Mouse (Mus musculus): ENCODE measurements around the gene Mybpc3. TPM values are rescaled to one million over a fixed set of nuclear protein-coding genes. Genes with fewer than 3 reads are reported as not detected.
A peak's percentile ranks its signal among the peaks of the same experiment; 100 is the strongest.
"Not testable (repeated sequence)": the region's sequence is repeated elsewhere in the genome, so short reads cannot be mapped to it uniquely, and the experiment has no call there.

Gene Mybpc3
- polyA plus RNA-seq, 1 experiment from 2014 or later: not detected

GRCm38 (mm10) chr2:91090827-91091226 is 27.1 kb upstream of the Mybpc3 start:
- Histone ChIP-seq H3K4me3 (no peak overlapping the region), H3K36me3 (ENCODE audit: poor library complexity, severe bottlenecking) (no peaks in the 10 kb centered on the region), H3K27ac (no peak overlapping the region), H3K9me3 (replicated peaks) (no peaks in the 10 kb centered on the region), H3K4me1 (no peaks in the 10 kb centered on the region), H3K9ac (no peak overlapping the region), H3K27me3 (no peaks in the 10 kb centered on the region), H3K4me2 (no peak overlapping the region)
- 79% methylated on average over 6 of the region's 6 CpGs for WGBS
- no peak for ATAC-seq

DNA sequence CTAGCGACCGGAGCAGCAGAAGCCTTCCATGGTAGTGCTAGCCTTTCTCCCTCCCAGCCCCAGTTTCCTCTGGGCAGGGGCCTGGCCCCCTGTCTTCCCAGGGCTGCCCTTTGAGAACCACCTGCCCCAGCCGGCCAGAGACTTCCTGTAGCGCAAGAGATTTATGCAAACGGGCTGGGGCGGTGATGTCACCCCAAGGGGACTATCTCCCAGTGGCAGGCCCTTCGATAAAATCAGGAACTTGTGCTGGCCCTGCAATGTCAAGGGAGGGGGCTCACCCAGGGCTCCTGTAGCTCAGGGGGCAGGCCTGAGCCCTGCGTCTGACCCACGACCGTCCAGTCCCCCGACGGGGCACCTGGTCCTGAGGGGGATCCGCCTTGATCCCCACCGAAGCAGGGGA is 21.4 kb upstream of the Mybpc3 start:
- 75% methylated on average over 14 of the region's 14 CpGs for WGBS
- no peaks in the 10 kb centered on the region for H3K9me3 ChIP-seq (replicated peaks)
- H3K36me3 ChIP-seq (ENCODE audit: poor library complexity, severe bottlenecking): no peaks in the 10 kb centered on the region
- H3K9ac ChIP-seq: no peak overlapping the region
- no peak overlapping the region for H3K4me2 ChIP-seq
- ATAC-seq: no peak
- H3K4me3 ChIP-seq: no peak overlapping the region
- H3K4me1 ChIP-seq: no peaks in the 10 kb centered on the region
- no peak overlapping the region for H3K27ac ChIP-seq
- no peaks in the 10 kb centered on the region for H3K27me3 ChIP-seq

- H3K4me2 ChIP-seq: no peak overlapping the region
- no peaks in the 10 kb centered on the region for H3K27me3 ChIP-seq
- 92% methylated on average over 10 of the region's 10 CpGs for WGBS
- H3K9ac ChIP-seq: no peak overlapping the region
- H3K27ac ChIP-seq: no peak overlapping the region
- ATAC-seq: no peak
- no peaks in the 10 kb centered on the region for H3K4me1 ChIP-seq
- H3K36me3 ChIP-seq (ENCODE audit: poor library complexity, severe bottlenecking): no peaks in the 10 kb centered on the region
- H3K4me3 ChIP-seq: no peak overlapping the region
- no peaks in the 10 kb centered on the region for H3K9me3 ChIP-seq (replicated peaks)
Observed at GRCm38 (mm10) chr2:91097015-91097414, 20.9 kb upstream of the Mybpc3 start.

DNA sequence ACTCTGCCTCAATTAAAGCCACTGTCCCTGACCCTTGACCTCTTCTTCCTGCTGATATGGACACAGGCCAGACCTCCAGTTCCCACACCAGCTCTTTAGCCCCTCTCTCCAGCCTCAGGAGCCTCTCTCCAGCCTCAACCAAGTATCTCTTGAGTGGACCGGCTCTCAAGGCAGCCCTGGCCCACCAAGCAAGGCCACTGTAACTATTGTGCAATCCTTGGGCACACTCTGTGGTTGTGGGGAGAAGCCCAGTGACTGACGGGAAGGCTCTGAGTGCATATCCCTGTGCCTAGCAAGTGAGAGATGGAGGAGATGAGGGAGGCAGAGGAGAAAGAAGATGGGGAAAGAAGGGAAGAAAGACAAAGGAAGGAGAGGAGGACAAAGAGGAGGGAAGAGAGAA is 19.8 kb upstream of the Mybpc3 start:
- Histone ChIP-seq H3K36me3 (ENCODE audit: poor library complexity, severe bottlenecking) (no peaks in the 10 kb centered on the region), H3K9ac (no peak overlapping the region), H3K27me3 (no peaks in the 10 kb centered on the region), H3K4me1 (no peaks in the 10 kb centered on the region), H3K4me3 (no peak overlapping the region), H3K9me3 (replicated peaks) (no peaks in the 10 kb centered on the region), H3K4me2 (no peak overlapping the region), H3K27ac (no peak overlapping the region)
- WGBS: 87% methylated on average over 2 of the region's 2 CpGs
- no peak for ATAC-seq

GRCm38 (mm10) chr2:91101124-91101740 is 16.7 kb upstream of the Mybpc3 start:
- 8% methylated on average over 7 of the region's 7 CpGs for WGBS
- ATAC-seq: peak; percentile 86
- no peaks in the 10 kb centered on the region for H3K4me1 ChIP-seq
- no peak overlapping the region for H3K4me3 ChIP-seq
- H3K27ac ChIP-seq: no peak overlapping the region
- no peak overlapping the region for H3K9ac ChIP-seq
- no peaks in the 10 kb centered on the region for H3K27me3 ChIP-seq
- H3K9me3 ChIP-seq (replicated peaks): no peaks in the 10 kb centered on the region
- H3K36me3 ChIP-seq (ENCODE audit: poor library complexity, severe bottlenecking): no peaks in the 10 kb centered on the region
- no peak overlapping the region for H3K4me2 ChIP-seq

- no peak overlapping the region for H3K27ac ChIP-seq
- H3K9me3 ChIP-seq (replicated peaks): no peaks in the 10 kb centered on the region
- H3K4me3 ChIP-seq: no peak overlapping the region
- H3K27me3 ChIP-seq: no peaks in the 10 kb centered on the region
- no peak overlapping the region for H3K4me2 ChIP-seq
- H3K9ac ChIP-seq: no peak overlapping the region
- H3K36me3 ChIP-seq (ENCODE audit: poor library complexity, severe bottlenecking): no peaks in the 10 kb centered on the region
- no peaks in the 10 kb centered on the region for H3K4me1 ChIP-seq
- WGBS: 83% methylated on average over 3 of the region's 3 CpGs
- ATAC-seq: no peak
Observed at GRCm38 (mm10) chr2:91108156-91108555, 9.8 kb upstream of the Mybpc3 start.

- Histone ChIP-seq H3K4me1 (no peaks in the 10 kb centered on the region), H3K9ac (no peak overlapping the region), H3K36me3 (ENCODE audit: poor library complexity, severe bottlenecking) (no peaks in the 10 kb centered on the region), H3K27ac (no peak overlapping the region), H3K4me2 (no peak overlapping the region), H3K9me3 (replicated peaks) (no peaks in the 10 kb centered on the region), H3K27me3 (no peaks in the 10 kb centered on the region), H3K4me3 (no peak overlapping the region)
- WGBS: 84% methylated on average over 5 of the region's 5 CpGs
- ATAC-seq: no peak
Observed at GRCm38 (mm10) chr2:91109241-91109640, 8.7 kb upstream of the Mybpc3 start.

DNA sequence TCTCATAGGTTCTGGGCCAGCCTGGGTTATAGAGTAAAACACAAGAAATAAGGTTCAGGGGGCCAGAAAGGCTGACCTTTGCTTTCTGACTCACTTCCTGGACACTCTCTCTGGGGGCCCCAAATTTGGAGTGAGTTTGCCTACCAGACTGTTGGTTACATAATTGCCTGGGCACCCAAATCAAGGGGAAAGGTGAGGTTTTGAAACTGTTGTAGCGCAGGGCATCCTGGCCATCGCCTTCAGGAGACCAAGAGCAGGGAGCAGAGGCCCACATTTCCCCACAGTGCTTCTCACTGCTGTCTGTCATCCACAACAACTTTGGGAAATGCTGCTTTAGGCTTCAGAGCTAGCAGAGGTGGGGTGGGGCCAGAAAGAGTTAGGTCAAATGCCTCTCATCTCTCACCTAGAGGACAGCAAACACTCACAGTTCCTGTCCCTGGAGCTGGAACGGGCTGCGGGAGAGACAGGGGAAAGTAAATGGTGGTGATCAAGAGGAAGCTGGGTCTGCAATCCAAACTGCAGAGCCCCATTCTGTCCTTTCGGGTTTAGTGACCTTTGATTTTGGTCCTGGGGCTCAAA is 8.0 kb upstream of the Mybpc3 start:
- no peak overlapping the region for H3K4me3 ChIP-seq
- H3K9me3 ChIP-seq (replicated peaks): no peaks in the 10 kb centered on the region
- no peak overlapping the region for H3K9ac ChIP-seq
- H3K4me2 ChIP-seq: no peak overlapping the region
- ATAC-seq: no peak
- H3K27ac ChIP-seq: no peak overlapping the region
- WGBS: 90% methylated on average over 5 of the region's 5 CpGs
- peaks cover under 1% of the 10 kb centered on the region; the same call in 1 of the 2 replicates for H3K4me1 ChIP-seq
- no peaks in the 10 kb centered on the region for H3K27me3 ChIP-seq
- no peaks in the 10 kb centered on the region for H3K36me3 ChIP-seq (ENCODE audit: poor library complexity, severe bottlenecking)

DNA sequence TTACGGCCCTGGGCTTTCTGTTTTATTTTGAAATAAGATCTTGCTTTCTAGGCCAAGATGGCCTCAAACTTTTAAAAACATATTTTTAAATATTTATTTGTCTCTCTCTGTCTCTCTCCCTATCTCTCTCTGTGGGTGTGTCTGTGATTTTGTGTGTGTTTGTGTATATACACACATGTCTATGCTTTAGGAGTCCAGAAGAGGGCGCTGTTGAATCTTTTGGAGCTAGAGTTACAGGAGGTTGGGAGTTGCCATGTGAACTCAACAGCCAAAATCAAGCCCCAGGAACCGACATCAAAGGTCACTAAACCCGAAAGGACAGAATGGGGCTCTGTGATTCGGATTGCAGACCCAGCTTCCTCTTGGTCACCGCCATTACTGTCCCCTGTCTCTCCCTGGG is 7.5 kb upstream of the Mybpc3 start:
- no peak overlapping the region for H3K27ac ChIP-seq
- no peak overlapping the region for H3K4me3 ChIP-seq
- H3K27me3 ChIP-seq: 0 out of 2 replicates have a peak, but pooled peaks cover 3% of the 10 kb centered on the region
- H3K4me2 ChIP-seq: no peak overlapping the region
- WGBS: 71% methylated on average over 6 of the region's 6 CpGs
- H3K36me3 ChIP-seq (ENCODE audit: poor library complexity, severe bottlenecking): no peaks in the 10 kb centered on the region
- peaks cover 6% of the 10 kb centered on the region; the same call in 1 of the 2 replicates for H3K4me1 ChIP-seq
- ATAC-seq: no peak
- no peak overlapping the region for H3K9ac ChIP-seq
- no peaks in the 10 kb centered on the region for H3K9me3 ChIP-seq (replicated peaks)

GRCm38 (mm10) chr2:91111832-91112231 is 6.1 kb upstream of the Mybpc3 start:
- not testable (repeated sequence) for H3K9ac ChIP-seq; ATAC-seq; H3K36me3 ChIP-seq (ENCODE audit: poor library complexity, severe bottlenecking); H3K9me3 ChIP-seq (replicated peaks); H3K4me1 ChIP-seq; H3K4me3 ChIP-seq; H3K27ac ChIP-seq; H3K4me2 ChIP-seq
- peaks cover 10% of the 10 kb centered on the region; the same call in 1 of the 2 replicates for H3K27me3 ChIP-seq
- 92% methylated on average over 3 of the region's 3 CpGs for WGBS

- 61% methylated on average over 4 of the region's 4 CpGs for whole genome bisulfite sequencing
- peaks cover 7% of the 10 kb centered on the region; the same call in 1 of the 2 replicates for H3K4me1 ChIP-seq
- H3K36me3 ChIP-seq (ENCODE audit: poor library complexity, severe bottlenecking): no peaks in the 10 kb centered on the region
- no peaks in the 10 kb centered on the region for H3K9me3 ChIP-seq (replicated peaks)
- no peak overlapping the region for H3K4me3 ChIP-seq
- no peak overlapping the region for H3K4me2 ChIP-seq
- no peak for ATAC-seq
- peaks cover 13% of the 10 kb centered on the region; the same call in 1 of the 2 replicates for H3K27me3 ChIP-seq
- H3K27ac ChIP-seq: no peak overlapping the region
- no peak overlapping the region for H3K9ac ChIP-seq
Observed at GRCm38 (mm10) chr2:91112491-91112890, 5.5 kb upstream of the Mybpc3 start.

DNA sequence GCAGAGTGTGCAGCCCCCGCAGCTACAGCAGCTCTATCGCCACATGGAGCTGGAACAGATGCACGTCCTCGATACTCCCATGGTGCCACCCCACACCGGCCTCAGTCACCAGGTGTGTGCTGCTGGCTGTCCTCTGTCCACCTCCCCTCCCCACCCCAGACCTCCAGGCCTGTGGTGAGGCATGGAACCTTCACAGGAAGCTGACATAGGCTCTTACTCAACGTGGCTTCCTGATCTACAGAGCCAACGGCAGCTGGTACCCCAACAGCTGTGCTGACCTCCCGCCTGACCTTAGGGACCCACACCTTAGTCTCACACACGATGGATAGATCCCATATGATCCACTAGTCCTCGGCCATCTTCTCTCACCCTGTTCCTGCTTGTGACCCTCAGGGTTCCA is 4.6 kb upstream of the Mybpc3 start:
- peaks cover 13% of the 10 kb centered on the region; the same call in 1 of the 2 replicates for H3K27me3 ChIP-seq
- no peak for ATAC-seq
- H3K9me3 ChIP-seq (replicated peaks): no peaks in the 10 kb centered on the region
- H3K36me3 ChIP-seq (ENCODE audit: poor library complexity, severe bottlenecking): no peaks in the 10 kb centered on the region
- H3K4me2 ChIP-seq: no peak overlapping the region
- WGBS: 82% methylated on average over 10 of the region's 10 CpGs
- peaks cover 7% of the 10 kb centered on the region; the same call in 1 of the 2 replicates for H3K4me1 ChIP-seq
- H3K27ac ChIP-seq: no peak overlapping the region
- H3K9ac ChIP-seq: no peak overlapping the region
- H3K4me3 ChIP-seq: no peak overlapping the region

DNA sequence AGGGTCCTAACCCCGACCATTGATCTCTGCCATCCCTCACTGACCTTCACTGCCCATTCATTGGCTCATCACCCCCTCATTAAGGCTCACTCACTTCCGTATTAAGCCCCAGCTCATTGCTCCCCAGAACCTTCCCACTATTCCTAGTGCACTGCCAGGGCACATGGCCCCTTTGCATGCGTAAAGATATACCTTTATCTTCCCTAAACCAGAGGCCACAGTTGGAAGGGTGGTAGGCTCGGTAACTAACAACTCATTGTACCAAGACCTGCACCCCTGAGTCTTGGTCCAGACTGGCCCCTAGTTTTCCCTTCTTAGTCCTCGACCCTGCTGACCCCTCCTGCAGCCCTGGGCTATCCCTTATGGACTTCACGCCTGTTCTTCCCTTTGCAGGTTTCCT is 4.1 kb upstream of the Mybpc3 start:
- no peak for ATAC-seq
- WGBS: 77% methylated on average over 6 of the region's 6 CpGs
- H3K36me3 ChIP-seq (ENCODE audit: poor library complexity, severe bottlenecking): no peaks in the 10 kb centered on the region

More for the DNA sequence above, 4.1 kb upstream of the Mybpc3 start:
- H3K9ac ChIP-seq: no peak overlapping the region
- H3K4me3 ChIP-seq: no peak overlapping the region
- H3K4me1 ChIP-seq: peaks cover 7% of the 10 kb centered on the region; the same call in 1 of the 2 replicates
- H3K27ac ChIP-seq: no peak overlapping the region
- H3K4me2 ChIP-seq: no peak overlapping the region
- H3K9me3 ChIP-seq (replicated peaks): no peaks in the 10 kb centered on the region
- H3K27me3 ChIP-seq: peaks cover 13% of the 10 kb centered on the region; the same call in 1 of the 2 replicates
